8 mouse cellular contexts compared by ENCODE assay signal in the genomic region with DNA sequence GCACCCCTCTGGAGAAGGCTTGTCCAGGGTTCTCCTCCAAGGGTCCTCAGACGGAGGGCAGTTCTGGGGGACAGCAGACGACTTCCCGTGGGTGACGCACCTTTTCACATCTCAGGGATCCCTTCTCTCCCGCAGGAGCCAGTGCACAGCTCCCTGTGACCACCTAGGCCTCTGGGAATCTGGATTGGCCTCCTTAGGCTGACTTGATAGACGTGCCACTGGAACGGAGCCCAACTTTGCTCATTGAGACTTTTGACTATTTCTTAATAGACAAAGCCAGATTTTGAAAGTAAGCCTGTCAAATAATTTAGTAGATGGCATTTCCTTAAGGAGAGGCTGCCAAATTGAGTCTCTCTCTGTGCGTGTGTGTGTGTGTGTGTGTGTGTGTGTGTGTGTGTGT. TPM values are rescaled to one million over a fixed set of nuclear protein-coding genes. Genes with fewer than 3 reads are reported as not detected.
A peak's percentile ranks its signal among the peaks of the same experiment; 100 is the strongest.
DNase-seq lines count a peak whose midpoint lies in the region; ATAC-seq and TF ChIP-seq lines count a peak whose summit lies in the region.

No protein-coding gene starts in this region.

- H3K4me2 ChIP-seq in embryonic facial prominence, embryonic 13.5 days: peak overlapping the region; percentile 83
- H3K4me2 ChIP-seq in midbrain, embryonic 11.5 days: peak overlapping the region; percentile 72

- intact Hi-C loops in gastrocnemius, adult 2 months (cut with DNase I): loop anchor here (2.0 kb wide), 2 partner anchors 30 to 50 kb away; no protein-coding TSS in a partner anchor

- peaks cover 8% of the 10 kb centered on the region for H3K36me3 ChIP-seq in embryonic facial prominence, embryonic 13.5 days
- H3K36me3 ChIP-seq in midbrain, embryonic 11.5 days (ENCODE audit: control insufficient read depth, insufficient read depth, low read length): no peaks in the 10 kb centered on the region

- peak overlapping the region; percentile 77 for H3K9ac ChIP-seq in embryonic facial prominence, embryonic 13.5 days
- H3K9ac ChIP-seq in midbrain, embryonic 11.5 days (ENCODE audit: low read length): peak overlapping the region; percentile 62; the same call in 1 of the 2 replicates

- H3K4me3 ChIP-seq in gastrocnemius, adult 2 months: peak overlapping the region; percentile 79
- H3K4me3 ChIP-seq in embryonic facial prominence, embryonic 13.5 days: peak overlapping the region; percentile 62
- peak overlapping the region; percentile 55 for H3K4me3 ChIP-seq in midbrain, embryonic 11.5 days (ENCODE audit: low read depth, low read length)

- peak overlapping the region; percentile 95 for H3K27ac ChIP-seq in gastrocnemius, adult 2 months
- no peak overlapping the region for H3K27ac ChIP-seq in embryonic facial prominence, embryonic 13.5 days
- no peak overlapping the region for H3K27ac ChIP-seq in midbrain, embryonic 11.5 days (ENCODE audit: low read depth, low read length)

- no peak for ATAC-seq in embryonic facial prominence, embryonic 13.5 days (ENCODE audit: insufficient number of reproducible peaks, insufficient read depth, low FRiP score, low TSS enrichment, low read depth)
- ATAC-seq in midbrain, embryonic 11.5 days (ENCODE audit: low FRiP score): no peak
- ATAC-seq in megakaryocyte progenitor cell, adult 5-6 weeks (replicated peaks; ENCODE audit: poor library complexity): no peak

- peaks cover 34% of the 10 kb centered on the region for H3K4me1 ChIP-seq in embryonic facial prominence, embryonic 13.5 days
- peaks cover 10% of the 10 kb centered on the region for H3K4me1 ChIP-seq in midbrain, embryonic 11.5 days (ENCODE audit: control insufficient read depth, insufficient read depth, low read length)

- DNase-seq in gastrocnemius, adult 2 months: peak; percentile 58
- DNase-seq in gastrocnemius, postnatal 25 days: no peak
- peak; percentile 30 for DNase-seq in kidney, adult 9 months
- DNase-seq in midbrain, embryonic 11.5 days (ENCODE audit: low spot score, missing footprints): peak; percentile 92
- no peak for DNase-seq in frontal cortex, adult 2 months (ENCODE audit: extremely low spot score in 1 of 2, low spot score in 1 of 2)
- DNase-seq in layer of hippocampus, adult 18-20 months (ENCODE audit: low spot score in 2 of 2): no peak

- 18% methylated on average over 8 of the region's 8 CpGs for WGBS in embryonic facial prominence, embryonic 13.5 days
- 22% methylated on average over 8 of the region's 8 CpGs for WGBS in midbrain, embryonic 11.5 days

- peaks cover 45% of the 10 kb centered on the region for H3K27me3 ChIP-seq in embryonic facial prominence, embryonic 13.5 days
- H3K27me3 ChIP-seq in midbrain, embryonic 11.5 days (ENCODE audit: control insufficient read depth, insufficient read depth, low read length): peaks cover 18% of the 10 kb centered on the region

- no peak for TF ChIP-seq CTCF in gastrocnemius, adult 2 months (IDR thresholded peaks at IDR 0.05)

- no peaks in the 10 kb centered on the region for H3K9me3 ChIP-seq in embryonic facial prominence, embryonic 13.5 days
- no peaks in the 10 kb centered on the region for H3K9me3 ChIP-seq in midbrain, embryonic 11.5 days (ENCODE audit: control insufficient read depth, low read length)

RNA-seq across cellular contexts. Expression of a gene that starts 1.6 kb away (rescaled TPM):
- 10 to 100 TPM; 70.6 to 96.6 TPM for total RNA-seq in gastrocnemius, adult 2 months (2021)
- 10 to 100 TPM; 65.1 to 85.6 TPM for total RNA-seq in gastrocnemius, postnatal 25 days (2021)
- 9.4 and 10.0 TPM in 2 replicates for polyA plus RNA-seq in embryonic facial prominence, embryonic 13.5 days (2015; fragmentation: Nextera tagmentation; extraction: Ambion mirVana)
- 11.2 and 12.0 TPM in 2 replicates for polyA plus RNA-seq in midbrain, embryonic 11.5 days (2014; fragmentation: Nextera tagmentation; extraction: Ambion mirVana)
- polyA plus RNA-seq in frontal cortex, adult 2 months (2012; rRNA removed): 6.6 and 8.2 TPM in 2 replicates
- total RNA-seq in layer of hippocampus, adult 18-20 months (2021): 1 to 10 TPM; 3.6 to 3.8 TPM
- 1.7 and 1.8 TPM in 2 replicates for total RNA-seq in megakaryocyte progenitor cell, adult 5-6 weeks (2015)
- 0.33 and 1.8 TPM in 2 replicates for total RNA-seq in megakaryocyte progenitor cell, adult 5-6 weeks (2017)

RNA-seq across cellular contexts. Expression of a gene that starts 29.0 kb away (rescaled TPM):
- 10 to 100 TPM; 29.4 to 36.3 TPM for total RNA-seq in gastrocnemius, adult 2 months (2021)
- total RNA-seq in gastrocnemius, postnatal 25 days (2021): 10 to 100 TPM; 28.2 to 40.7 TPM
- polyA plus RNA-seq in embryonic facial prominence, embryonic 13.5 days (2015; fragmentation: Nextera tagmentation; extraction: Ambion mirVana): 29.5 and 38.6 TPM in 2 replicates
- 33.3 and 33.7 TPM in 2 replicates for polyA plus RNA-seq in midbrain, embryonic 11.5 days (2014; fragmentation: Nextera tagmentation; extraction: Ambion mirVana)
- polyA plus RNA-seq in frontal cortex, adult 2 months (2012; rRNA removed): 30.5 and 31.5 TPM in 2 replicates
- 10 to 100 TPM; 78.3 to 79.8 TPM for total RNA-seq in layer of hippocampus, adult 18-20 months (2021)
- 44.9 and 48.9 TPM in 2 replicates for total RNA-seq in megakaryocyte progenitor cell, adult 5-6 weeks (2015)
- 23.2 and 25.4 TPM in 2 replicates for total RNA-seq in megakaryocyte progenitor cell, adult 5-6 weeks (2017)

Comparison
In these comparisons a context has a peak if more than half of its experiments do, and no peak if none do; other contexts are left out.
1. DNase-seq: peak in gastrocnemius, adult 2 months (single experiment), kidney, adult 9 months (single experiment) and midbrain, embryonic 11.5 days (single experiment); none in gastrocnemius, postnatal 25 days (single experiment), frontal cortex, adult 2 months (0 of 2) and layer of hippocampus, adult 18-20 months (0 of 2).
2. RNA of a gene that starts 1.6 kb away (total RNA-seq): 70.6 to 96.6 TPM in gastrocnemius, adult 2 months and 65.1 to 85.6 TPM in gastrocnemius, postnatal 25 days; 3.6 to 3.8 TPM in layer of hippocampus, adult 18-20 months and 0.33 to 1.8 TPM in megakaryocyte progenitor cell, adult 5-6 weeks; every median in the first group is over 10 times any median in the second.
3. Peak in every context shown above with its lines, with median percentiles within 50 percentile points of each other: H3K4me3 ChIP-seq.